Mouse (Mus musculus): Measurements from ENCODE around the gene Olfr1269. TPM values are rescaled to one million over a fixed set of nuclear protein-coding genes. Genes with fewer than 3 reads are reported as not detected.

Olfr1269 gene
- not detected for polyA plus RNA-seq (2012; fragmentation: generic; extraction: Trizol)
- long read RNA-seq, experiment 1: 0 reads
- long read RNA-seq, experiment 2: 0 reads

- Histone ChIP-seq H3ac (ENCODE audit: control insufficient read depth, insufficient read length, low read depth) (no peak within 1 kb of the TSS), H3K27me3 (ENCODE audit: control insufficient read depth, insufficient read depth, insufficient read length) (no peaks in the 10 kb centered on the region), H3K36me3 (ENCODE audit: control insufficient read depth, insufficient read depth) (no peaks in the 10 kb centered on the region), H3K79me2 (ENCODE audit: control insufficient read depth, insufficient read depth) (no peaks in the 10 kb centered on the region), H3K4me3 (ENCODE audit: insufficient read depth, poor library complexity, severe bottlenecking) (no peak within 1 kb of the TSS), H3K79me3 (ENCODE audit: low read depth) (no peaks in the 10 kb centered on the region)
- TF ChIP-seq FOSL1 (IDR thresholded peaks at IDR 0.05; ENCODE audit: insufficient read depth, low read length, poor library complexity, severe bottlenecking) (no peak), CEBPB (IDR thresholded peaks at IDR 0.05; ENCODE audit: low read depth) (no peak), MYOD1 (IDR thresholded peaks at IDR 0.05; ENCODE audit: control insufficient read depth, insufficient read length, low read depth) (no peak), USF1 (IDR thresholded peaks at IDR 0.05; ENCODE audit: low read depth) (no peak), CTCF (IDR thresholded peaks at IDR 0.05; ENCODE audit: control insufficient read depth, insufficient read depth, insufficient read length) (no peak), MYOG (IDR thresholded peaks at IDR 0.05; ENCODE audit: control insufficient read depth, extremely low read depth, insufficient read length) (no peak), MAX (IDR thresholded peaks at IDR 0.05) (no peak)
These were observed at the start of gene Olfr1269 for GRCm38 (mm10) chr2:90121312-90121711. TSS of gene Olfr1269 (minus strand) at chr2:90121412.

GRCm38 (mm10) chr2:90153916-90154315 lies 32.7 kb upstream of the Olfr1269 start:
- H3K4me3 ChIP-seq (ENCODE audit: insufficient read depth, poor library complexity, severe bottlenecking): no peak overlapping the region
- no peak overlapping the region for H3ac ChIP-seq (ENCODE audit: control insufficient read depth, insufficient read length, low read depth)
- no peaks in the 10 kb centered on the region for H3K79me2 ChIP-seq (ENCODE audit: control insufficient read depth, insufficient read depth)
- no peaks in the 10 kb centered on the region for H3K27me3 ChIP-seq (ENCODE audit: control insufficient read depth, insufficient read depth, insufficient read length)
- no peaks in the 10 kb centered on the region for H3K36me3 ChIP-seq (ENCODE audit: control insufficient read depth, insufficient read depth)
- TF ChIP-seq CEBPB (IDR thresholded peaks at IDR 0.05; ENCODE audit: low read depth) (no peak), MAX (IDR thresholded peaks at IDR 0.05) (no peak), MYOD1 (IDR thresholded peaks at IDR 0.05; ENCODE audit: control insufficient read depth, insufficient read length, low read depth) (no peak), MYOG (IDR thresholded peaks at IDR 0.05; ENCODE audit: control insufficient read depth, extremely low read depth, insufficient read length) (no peak), CTCF (IDR thresholded peaks at IDR 0.05; ENCODE audit: control insufficient read depth, insufficient read depth, insufficient read length) (no peak), FOSL1 (IDR thresholded peaks at IDR 0.05; ENCODE audit: insufficient read depth, low read length, poor library complexity, severe bottlenecking) (no peak), USF1 (IDR thresholded peaks at IDR 0.05; ENCODE audit: low read depth) (no peak)
- no peaks in the 10 kb centered on the region for H3K79me3 ChIP-seq (ENCODE audit: low read depth)

GRCm38 (mm10) chr2:90152991-90153390 lies 31.8 kb upstream of the Olfr1269 start, which contains the start of gene Olfr1270:
TSS of gene Olfr1270 (minus strand) at chr2:90153091.
- Histone ChIP-seq H3K79me2 (ENCODE audit: control insufficient read depth, insufficient read depth) (no peaks in the 10 kb centered on the region), H3K4me3 (ENCODE audit: insufficient read depth, poor library complexity, severe bottlenecking) (no peak within 1 kb of the TSS), H3K79me3 (ENCODE audit: low read depth) (no peaks in the 10 kb centered on the region), H3K27me3 (ENCODE audit: control insufficient read depth, insufficient read depth, insufficient read length) (no peaks in the 10 kb centered on the region), H3ac (ENCODE audit: control insufficient read depth, insufficient read length, low read depth) (no peak within 1 kb of the TSS), H3K36me3 (ENCODE audit: control insufficient read depth, insufficient read depth) (no peaks in the 10 kb centered on the region)
- TF ChIP-seq MYOD1 (IDR thresholded peaks at IDR 0.05; ENCODE audit: control insufficient read depth, insufficient read length, low read depth) (no peak), FOSL1 (IDR thresholded peaks at IDR 0.05; ENCODE audit: insufficient read depth, low read length, poor library complexity, severe bottlenecking) (no peak), CEBPB (IDR thresholded peaks at IDR 0.05; ENCODE audit: low read depth) (no peak), CTCF (IDR thresholded peaks at IDR 0.05; ENCODE audit: control insufficient read depth, insufficient read depth, insufficient read length) (no peak), MYOG (IDR thresholded peaks at IDR 0.05; ENCODE audit: control insufficient read depth, extremely low read depth, insufficient read length) (no peak), MAX (IDR thresholded peaks at IDR 0.05) (no peak), USF1 (IDR thresholded peaks at IDR 0.05; ENCODE audit: low read depth) (no peak)

- Histone ChIP-seq H3ac (ENCODE audit: control insufficient read depth, insufficient read length, low read depth) (no peak within 1 kb of the TSS), H3K4me3 (ENCODE audit: insufficient read depth, poor library complexity, severe bottlenecking) (no peak within 1 kb of the TSS), H3K36me3 (ENCODE audit: control insufficient read depth, insufficient read depth) (no peaks in the 10 kb centered on the region), H3K27me3 (ENCODE audit: control insufficient read depth, insufficient read depth, insufficient read length) (no peaks in the 10 kb centered on the region), H3K79me2 (ENCODE audit: control insufficient read depth, insufficient read depth) (no peaks in the 10 kb centered on the region), H3K79me3 (ENCODE audit: low read depth) (no peaks in the 10 kb centered on the region)
- no peak for TF ChIP-seq CEBPB (IDR thresholded peaks at IDR 0.05; ENCODE audit: low read depth)
- TF ChIP-seq MYOG (IDR thresholded peaks at IDR 0.05; ENCODE audit: control insufficient read depth, extremely low read depth, insufficient read length): no peak
- TF ChIP-seq CTCF (IDR thresholded peaks at IDR 0.05; ENCODE audit: control insufficient read depth, insufficient read depth, insufficient read length): no peak
- no peak for TF ChIP-seq MYOD1 (IDR thresholded peaks at IDR 0.05; ENCODE audit: control insufficient read depth, insufficient read length, low read depth)
- no peak for TF ChIP-seq MAX (IDR thresholded peaks at IDR 0.05)
- no peak for TF ChIP-seq FOSL1 (IDR thresholded peaks at IDR 0.05; ENCODE audit: insufficient read depth, low read length, poor library complexity, severe bottlenecking)
- no peak for TF ChIP-seq USF1 (IDR thresholded peaks at IDR 0.05; ENCODE audit: low read depth)
These were observed 21.0 kb upstream of the Olfr1269 start, which contains the start of gene Olfr32 for GRCm38 (mm10) chr2:90142196-90142595. TSS of gene Olfr32 (minus strand) at chr2:90142296.

- no peaks in the 10 kb centered on the region for H3K36me3 ChIP-seq (ENCODE audit: control insufficient read depth, insufficient read depth)
- no peaks in the 10 kb centered on the region for H3K79me2 ChIP-seq (ENCODE audit: control insufficient read depth, insufficient read depth)
- no peaks in the 10 kb centered on the region for H3K27me3 ChIP-seq (ENCODE audit: control insufficient read depth, insufficient read depth, insufficient read length)
- TF ChIP-seq CTCF (IDR thresholded peaks at IDR 0.05; ENCODE audit: control insufficient read depth, insufficient read depth, insufficient read length) (no peak), MYOD1 (IDR thresholded peaks at IDR 0.05; ENCODE audit: control insufficient read depth, insufficient read length, low read depth) (no peak), FOSL1 (IDR thresholded peaks at IDR 0.05; ENCODE audit: insufficient read depth, low read length, poor library complexity, severe bottlenecking) (no peak), CEBPB (IDR thresholded peaks at IDR 0.05; ENCODE audit: low read depth) (no peak), USF1 (IDR thresholded peaks at IDR 0.05; ENCODE audit: low read depth) (no peak), MAX (IDR thresholded peaks at IDR 0.05) (no peak), MYOG (IDR thresholded peaks at IDR 0.05; ENCODE audit: control insufficient read depth, extremely low read depth, insufficient read length) (no peak)
- no peak overlapping the region for H3K4me3 ChIP-seq (ENCODE audit: insufficient read depth, poor library complexity, severe bottlenecking)
- no peak overlapping the region for H3ac ChIP-seq (ENCODE audit: control insufficient read depth, insufficient read length, low read depth)
- H3K79me3 ChIP-seq (ENCODE audit: low read depth): no peaks in the 10 kb centered on the region
These were observed 51.1 kb downstream of the Olfr1269 start for GRCm38 (mm10) chr2:90070065-90070464.

Other genes starting within 250 kb of the Olfr1269 start
- not detected for gene Olfr1257, start 243.0 kb downstream of the Olfr1269 start, polyA plus RNA-seq (2012; fragmentation: generic; extraction: Trizol)
- 0.01 TPM for gene Olfr1258, start 194.1 kb downstream of the Olfr1269 start, polyA plus RNA-seq (2012; fragmentation: generic; extraction: Trizol)
- gene Olfr1259, start 172.7 kb downstream of the Olfr1269 start, polyA plus RNA-seq (2012; fragmentation: generic; extraction: Trizol): 0.12 TPM
- not detected for gene Olfr1260, start 147.1 kb downstream of the Olfr1269 start, polyA plus RNA-seq (2012; fragmentation: generic; extraction: Trizol)
- gene Olfr1261, start 130.2 kb downstream of the Olfr1269 start, polyA plus RNA-seq (2012; fragmentation: generic; extraction: Trizol): not detected
- not detected for gene Olfr1262, start 121.3 kb downstream of the Olfr1269 start, polyA plus RNA-seq (2012; fragmentation: generic; extraction: Trizol)
- gene Olfr1263, start 109.3 kb downstream of the Olfr1269 start, polyA plus RNA-seq (2012; fragmentation: generic; extraction: Trizol): not detected
- not detected for gene Olfr1264, start 95.8 kb downstream of the Olfr1269 start, polyA plus RNA-seq (2012; fragmentation: generic; extraction: Trizol)
- gene Olfr1265, start 86.1 kb downstream of the Olfr1269 start, polyA plus RNA-seq (2012; fragmentation: generic; extraction: Trizol): not detected
- not detected for gene Olfr140, start 57.8 kb downstream of the Olfr1269 start, polyA plus RNA-seq (2012; fragmentation: generic; extraction: Trizol)
- not detected for gene Olfr32, start 20.9 kb upstream of the Olfr1269 start, polyA plus RNA-seq (2012; fragmentation: generic; extraction: Trizol)
- gene Olfr1270, start 31.7 kb upstream of the Olfr1269 start, polyA plus RNA-seq (2012; fragmentation: generic; extraction: Trizol): not detected
- not detected for gene Olfr1506, start 103.1 kb upstream of the Olfr1269 start, polyA plus RNA-seq (2012; fragmentation: generic; extraction: Trizol)
- not detected for gene Olfr142, start 136.2 kb upstream of the Olfr1269 start, polyA plus RNA-seq (2012; fragmentation: generic; extraction: Trizol)
- not detected for gene Olfr1271, start 149.6 kb upstream of the Olfr1269 start, polyA plus RNA-seq (2012; fragmentation: generic; extraction: Trizol)
- not detected for gene Olfr1272, start 171.4 kb upstream of the Olfr1269 start, polyA plus RNA-seq (2012; fragmentation: generic; extraction: Trizol)
- not detected for gene Gm13769, start 200.8 kb upstream of the Olfr1269 start, polyA plus RNA-seq (2012; fragmentation: generic; extraction: Trizol)

Data from C2C12 (cell line).